Mouse (Mus musculus) adipocyte (in vitro differentiated cells): ENCODE data around the gene Cpn2.

ENCODE experiments used
- DNase-seq: peaks from one replicate; pipeline ENCODE4 v3.0.0-alpha.2; 2016; ENCODE audit warnings: low spot score

Gene Cpn2

DNA sequence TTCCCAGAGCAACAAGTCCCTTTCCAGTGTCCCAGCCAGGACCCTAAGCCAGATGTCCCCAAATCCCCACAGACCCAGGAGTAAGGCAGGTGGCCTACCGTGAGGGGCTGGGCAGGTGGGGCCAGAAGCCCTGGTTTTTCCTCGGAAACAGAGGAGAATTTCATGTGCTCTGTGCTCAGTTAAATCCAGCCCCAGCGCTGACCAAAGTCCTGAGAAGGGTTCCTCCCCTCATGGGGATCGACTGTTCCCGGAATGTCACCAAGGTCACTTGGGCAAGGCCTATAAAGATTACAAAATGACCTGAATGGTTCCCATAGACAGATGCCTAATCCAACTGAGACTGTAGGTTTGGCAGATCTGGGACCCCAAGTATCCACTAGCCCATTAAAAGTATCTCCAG, at the start of gene Cpn2:
Gene Cpn2 (minus strand): TSS at position 141 of the 400 bp plus-strand sequence.
- no peak for DNase-seq

DNA sequence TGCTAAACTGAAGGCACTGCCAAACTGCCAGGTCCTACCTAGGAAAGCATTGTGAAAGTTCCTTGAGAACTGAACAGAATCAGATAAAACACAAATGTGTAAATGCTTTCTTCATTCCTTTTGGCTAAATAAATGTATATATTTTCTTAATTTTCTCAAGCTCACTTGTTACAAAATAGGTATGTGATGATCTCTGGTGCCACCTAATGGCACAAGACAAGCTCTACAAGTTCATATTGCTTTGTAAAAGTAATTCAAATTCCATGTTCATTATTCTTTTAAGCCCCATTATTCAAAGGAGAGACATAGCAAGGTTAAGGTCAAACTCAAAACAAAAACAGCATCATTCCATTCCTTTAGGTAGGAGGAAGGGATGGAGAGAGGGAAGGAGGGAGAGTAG, 46.9 kb upstream of the Cpn2 start:
- peak; percentile 71 for DNase-seq

- no peak for DNase-seq
These were observed 43.3 kb upstream of the Cpn2 start, which contains the start of gene Gp5 for GRCm38 (mm10) chr16:30310647-30311046. Gp5 (minus strand) TSS chr16:30310779.

- no peak for DNase-seq
These were observed 42.8 kb upstream of the Cpn2 start for GRCm38 (mm10) chr16:30310171-30310515.

- DNase-seq, result no peak
These were observed 42.3 kb upstream of the Cpn2 start for GRCm38 (mm10) chr16:30309395-30310170.

GRCm38 (mm10) chr16:30308616-30309394, 41.5 kb upstream of the Cpn2 start:
- DNase-seq, result no peak

DNA sequence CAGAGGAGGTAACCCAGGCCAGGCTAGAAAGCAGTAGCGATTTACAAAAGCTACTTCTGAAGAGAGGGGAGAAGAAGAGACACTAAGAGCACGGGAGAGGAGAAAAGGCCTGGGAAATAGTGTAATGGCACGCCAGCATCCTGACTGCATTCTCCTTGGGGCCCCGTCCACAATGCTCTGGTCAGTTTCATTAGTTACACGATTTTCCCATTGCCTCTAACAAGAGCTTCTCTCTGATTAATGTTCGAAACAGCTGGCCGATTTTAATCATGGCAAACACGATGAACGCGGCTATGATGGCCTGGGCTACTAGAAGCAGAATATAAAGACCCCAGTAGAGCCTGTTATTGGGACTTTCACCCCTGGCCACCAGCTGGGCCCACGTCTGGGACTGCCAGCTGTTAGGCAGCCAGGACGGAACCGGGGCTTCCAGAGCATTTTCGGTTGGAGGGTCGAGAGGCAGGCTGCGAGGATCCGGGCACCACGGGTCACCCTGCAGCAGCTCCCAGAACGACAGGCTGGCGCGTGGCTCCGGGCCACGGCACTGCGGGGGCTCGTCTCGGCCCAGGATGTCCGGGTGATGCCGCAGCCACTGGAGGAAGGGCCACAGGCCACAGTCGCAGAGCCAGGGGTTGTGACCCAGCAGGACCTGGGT, 40.8 kb upstream of the Cpn2 start:
- no peak for DNase-seq

DNA sequence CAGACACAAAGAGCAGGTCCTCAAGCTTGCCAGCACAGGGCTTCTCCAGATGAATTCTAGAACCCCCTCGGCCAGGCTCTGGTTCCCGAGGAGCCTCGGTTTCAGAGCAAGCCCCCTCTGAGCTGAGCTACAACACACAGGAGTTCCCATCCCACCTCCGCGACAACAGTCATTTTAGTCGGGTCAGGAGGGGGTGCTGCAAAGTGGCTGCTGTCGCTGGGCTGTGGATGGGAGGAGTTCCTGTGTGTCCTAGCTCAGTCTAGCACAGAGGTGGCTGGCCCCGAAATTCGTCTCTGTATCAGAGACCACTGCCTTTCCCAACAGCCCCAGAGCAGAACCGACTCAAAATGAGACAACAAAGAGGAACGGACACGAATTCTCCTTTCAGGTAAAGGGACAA, 40.0 kb upstream of the Cpn2 start:
- DNase-seq, result no peak

GRCm38 (mm10) chr16:30306102-30306501, 38.8 kb upstream of the Cpn2 start:
- DNase-seq, result no peak

GRCm38 (mm10) chr16:30304236-30304635, 36.9 kb upstream of the Cpn2 start:
- DNase-seq, result no peak

GRCm38 (mm10) chr16:30303411-30303810, 36.1 kb upstream of the Cpn2 start:
- no peak for DNase-seq

DNA sequence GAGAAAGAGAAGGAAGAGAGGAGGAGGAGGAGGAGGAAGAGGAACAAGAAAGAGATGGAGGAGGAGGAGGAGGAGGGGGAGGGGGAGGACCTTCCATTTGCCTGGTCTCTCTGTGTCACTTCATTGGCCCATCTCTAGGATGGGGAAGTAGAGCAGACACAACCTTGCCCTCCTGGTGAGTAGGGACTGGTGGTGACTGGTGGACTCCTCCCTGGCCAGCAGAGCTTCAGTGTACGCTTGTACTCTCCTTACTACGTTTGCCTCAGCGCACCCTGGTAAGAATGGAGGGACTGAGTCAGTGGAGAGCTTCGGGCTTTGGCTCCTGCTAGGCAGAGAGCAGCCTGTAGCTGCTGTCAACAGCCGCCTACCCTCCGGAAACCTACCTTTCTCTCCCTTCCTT, 35.4 kb upstream of the Cpn2 start:
- no peak for DNase-seq

DNA sequence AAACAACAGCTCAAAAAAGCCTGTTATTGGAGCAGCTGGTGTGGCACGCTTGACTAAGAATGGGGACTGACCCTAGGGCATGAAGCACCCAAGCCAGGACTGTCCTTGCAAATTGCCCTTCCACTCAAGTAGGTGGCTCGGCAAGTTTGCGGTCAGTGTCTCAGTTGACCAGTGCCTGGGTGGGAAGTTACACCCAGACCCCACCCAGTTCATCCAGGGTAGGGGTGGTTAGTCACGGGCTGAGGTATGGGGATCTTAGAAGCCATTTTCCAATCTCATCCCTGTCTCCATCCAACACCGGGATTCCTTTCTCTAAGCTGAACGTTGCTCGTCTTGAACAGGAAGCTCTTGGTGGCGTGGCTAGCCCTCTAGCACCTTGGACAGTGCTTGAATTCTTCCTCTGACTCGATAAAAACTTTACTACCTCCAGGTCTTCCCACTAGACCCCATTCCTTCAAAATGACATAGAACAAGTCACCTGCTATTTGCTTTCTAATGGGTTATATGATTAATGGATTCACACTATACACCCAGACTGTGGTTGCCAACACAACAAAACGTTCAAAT, 32.5 kb upstream of the Cpn2 start:
- no peak for DNase-seq

DNA sequence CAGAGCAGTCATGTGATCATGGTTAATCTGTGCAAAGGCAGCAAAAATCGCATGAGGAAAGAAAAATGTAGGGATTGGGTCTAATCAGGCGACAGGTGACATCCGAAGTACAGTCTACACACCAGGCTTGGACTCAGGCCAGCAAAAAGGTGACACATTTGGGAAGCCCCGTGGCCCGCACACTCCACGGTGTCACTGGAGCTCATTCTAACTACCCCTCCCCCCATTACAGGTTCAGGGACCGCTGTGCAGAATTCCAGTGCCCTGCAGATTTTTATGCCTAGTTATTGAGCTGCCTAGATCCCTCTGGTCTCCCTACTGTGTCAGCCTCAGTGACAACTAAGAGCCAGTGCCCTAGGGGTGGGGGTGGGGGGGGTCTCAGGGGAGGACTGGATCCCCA, 30.2 kb upstream of the Cpn2 start:
- no peak for DNase-seq

DNA sequence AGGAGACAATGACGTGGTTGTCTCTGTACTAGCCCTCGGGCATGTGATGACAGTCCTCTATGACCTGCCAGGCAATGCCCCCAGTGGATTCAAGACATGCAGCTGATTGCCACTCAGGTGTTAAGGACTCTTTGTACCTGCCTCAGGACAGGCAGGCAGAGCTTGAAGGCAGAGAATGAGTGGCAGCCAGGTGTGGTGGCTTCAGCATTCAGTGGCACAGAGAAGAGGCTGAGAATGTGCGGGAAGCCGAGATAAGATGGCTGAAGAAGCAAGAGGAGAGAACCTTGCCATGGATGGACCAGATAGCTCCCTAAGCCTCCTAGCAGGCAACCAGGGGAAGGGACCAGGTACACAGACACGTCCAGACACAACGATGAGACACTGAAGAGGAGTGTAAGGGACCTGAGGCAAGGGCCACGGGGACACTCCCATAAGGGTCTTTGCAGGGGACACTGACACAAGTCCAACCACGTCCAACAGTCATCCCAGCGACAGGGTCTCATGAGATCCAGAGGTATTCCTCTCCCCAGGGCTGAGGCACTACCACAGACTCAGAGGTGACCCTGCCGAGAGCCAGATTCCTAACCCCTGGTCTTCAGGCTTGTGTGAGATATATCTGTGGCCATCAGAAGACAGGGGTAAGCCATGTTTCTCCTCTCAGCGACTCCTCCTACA, 29.4 kb upstream of the Cpn2 start:
- DNase-seq, result no peak

DNA sequence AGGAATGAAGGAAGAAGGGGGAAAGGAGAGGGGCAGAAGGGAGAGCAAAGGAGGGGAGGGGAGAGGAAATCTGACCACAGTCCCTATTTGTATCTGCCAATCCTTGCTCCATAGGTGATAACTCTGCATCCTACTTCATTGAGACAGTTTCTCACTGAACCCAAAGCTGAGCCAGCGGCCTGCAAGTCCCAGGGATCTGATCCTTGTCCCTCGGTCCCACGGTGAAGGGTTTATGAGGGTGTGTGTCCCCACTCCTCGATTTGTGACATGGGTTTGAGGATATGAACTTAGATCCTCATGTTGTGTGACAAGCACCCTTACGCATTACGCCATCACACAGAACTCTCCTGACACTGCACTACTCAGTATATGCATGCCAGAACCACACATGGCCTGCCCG, 27.8 kb upstream of the Cpn2 start:
- DNase-seq, result no peak

- DNase-seq, result no peak
These were observed 23.1 kb upstream of the Cpn2 start for GRCm38 (mm10) chr16:30290436-30290835.

- DNase-seq, result no peak
These were observed 18.4 kb upstream of the Cpn2 start for GRCm38 (mm10) chr16:30285701-30286100.

- no peak for DNase-seq
These were observed 16.5 kb upstream of the Cpn2 start for GRCm38 (mm10) chr16:30283743-30284337.

- no peak for DNase-seq
These were observed 15.7 kb upstream of the Cpn2 start, which contains the start of gene Lrrc15 for GRCm38 (mm10) chr16:30282844-30283495. Lrrc15 (minus strand) TSS chr16:30283256.

GRCm38 (mm10) chr16:30280676-30281297, 13.5 kb upstream of the Cpn2 start:
- DNase-seq, result no peak
